Mouse (Mus musculus): Measurements from ENCODE around the gene Prrc2a. TPM values are rescaled to one million over a fixed set of nuclear protein-coding genes. Genes with fewer than 3 reads are reported as not detected.

Prrc2a gene
- polyA plus RNA-seq, 1 experiment, result 146 TPM

DNA sequence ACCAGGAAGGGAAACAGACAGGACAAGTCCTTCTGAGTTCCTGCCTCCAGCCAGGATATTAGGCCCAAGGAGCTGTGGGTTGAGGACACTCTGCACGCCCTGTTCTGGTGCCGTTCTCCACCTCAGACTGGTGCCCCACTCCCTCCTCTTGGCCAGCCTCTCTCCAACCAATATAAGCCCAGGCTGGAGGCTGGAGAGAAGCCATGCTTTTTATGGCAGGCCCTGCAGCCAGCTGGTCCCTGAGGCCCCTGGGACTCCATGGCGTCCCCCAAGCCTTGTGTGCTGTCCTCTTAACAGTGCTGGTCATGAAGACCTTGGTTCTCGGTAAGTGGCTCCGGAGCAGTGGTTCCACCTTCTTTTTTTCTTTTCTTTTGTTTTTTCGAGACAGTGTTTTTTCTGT lies 56.6 kb downstream of the Prrc2a start, which contains the start of gene Ly6g5c:
TSS of gene Ly6g5c (plus strand) at position 183 of the 400 bp plus-strand sequence.
- Histone ChIP-seq H3K4me3 (ENCODE audit: insufficient read depth, low read depth, low read length) (no peak within 1 kb of the TSS), H3K4me1 (ENCODE audit: control insufficient read depth, insufficient read depth, low read length) (peaks cover 2% of the 10 kb centered on the region; the same call in 1 of the 2 replicates), H3K27ac (ENCODE audit: insufficient read depth, low read depth, low read length) (no peak within 1 kb of the TSS)
- TF ChIP-seq POLR2A (IDR thresholded peaks at IDR 0.05; ENCODE audit: insufficient read depth, low read depth, low read length), result no peak
- TF ChIP-seq CTCF (IDR thresholded peaks at IDR 0.05; ENCODE audit: insufficient read depth, low read depth, low read length), result no peak
- 80% methylated on average over 6 of the region's 6 CpGs for WGBS

DNA sequence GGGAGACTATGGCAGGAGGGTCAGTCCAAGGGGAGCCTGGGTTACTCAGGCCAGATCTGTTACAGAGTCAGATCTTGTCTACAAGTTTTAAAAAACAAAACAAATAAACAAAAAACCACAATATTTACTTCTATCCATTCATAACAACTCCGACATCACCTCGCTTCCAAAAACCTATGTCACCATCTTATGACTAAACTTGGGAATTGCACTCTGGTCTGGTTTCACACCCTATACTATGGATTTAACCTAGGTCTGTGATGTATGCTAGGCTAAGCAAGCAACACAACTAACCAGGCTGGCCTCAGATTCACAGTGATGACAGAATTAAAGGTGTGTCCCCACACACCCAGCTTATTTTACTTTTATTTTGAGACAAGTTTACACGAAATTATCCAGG lies 58.2 kb downstream of the Prrc2a start:
- Histone ChIP-seq H3K4me3 (ENCODE audit: insufficient read depth, low read depth, low read length) (no peak overlapping the region), H3K27ac (ENCODE audit: insufficient read depth, low read depth, low read length) (no peak overlapping the region), H3K4me1 (ENCODE audit: control insufficient read depth, insufficient read depth, low read length) (peaks cover 2% of the 10 kb centered on the region; the same call in 1 of the 2 replicates)
- WGBS, result 60% methylated on average over 3 of the region's 3 CpGs
- TF ChIP-seq CTCF (IDR thresholded peaks at IDR 0.05; ENCODE audit: insufficient read depth, low read depth, low read length) (no peak), POLR2A (IDR thresholded peaks at IDR 0.05; ENCODE audit: insufficient read depth, low read depth, low read length) (no peak)

DNA sequence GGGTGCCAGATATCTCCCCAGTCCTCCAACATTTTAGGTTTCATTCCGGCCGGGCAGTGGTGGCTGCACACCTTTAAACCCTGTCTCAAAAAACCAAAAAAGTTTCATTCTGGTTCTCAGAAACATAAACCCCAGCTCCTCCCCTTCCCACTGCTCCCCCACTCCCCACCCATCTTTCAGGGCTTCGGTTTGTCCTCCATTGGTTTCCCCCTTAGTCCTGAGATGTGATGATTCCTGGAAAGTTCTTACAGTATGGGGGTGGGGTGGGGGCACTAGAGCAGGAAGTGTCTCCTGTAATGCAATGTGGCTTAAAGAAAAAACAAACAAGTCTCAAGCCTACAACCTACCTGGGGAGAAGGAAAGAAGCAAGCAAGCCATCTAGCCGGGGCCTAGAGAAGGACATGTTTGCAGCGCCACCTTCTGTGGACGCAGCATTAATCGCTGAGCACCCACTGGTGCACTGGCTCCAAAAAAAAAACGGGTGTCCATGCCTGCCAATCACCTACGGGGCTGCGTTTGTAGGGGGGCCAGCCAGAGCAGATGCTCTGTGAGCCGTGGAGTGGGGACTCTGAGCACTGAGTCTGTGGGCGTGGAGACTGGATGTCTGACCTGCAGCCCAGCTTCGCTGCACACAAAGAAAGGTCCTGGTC lies 58.8 kb downstream of the Prrc2a start:
- no peak overlapping the region for H3K27ac ChIP-seq (ENCODE audit: insufficient read depth, low read depth, low read length)
- H3K4me3 ChIP-seq (ENCODE audit: insufficient read depth, low read depth, low read length), result no peak overlapping the region
- 0 out of 2 replicates have a peak, but pooled peaks have one; percentile 11 for TF ChIP-seq CTCF (IDR thresholded peaks at IDR 0.05; ENCODE audit: insufficient read depth, low read depth, low read length)
- TF ChIP-seq POLR2A (IDR thresholded peaks at IDR 0.05; ENCODE audit: insufficient read depth, low read depth, low read length), result no peak
- H3K4me1 ChIP-seq (ENCODE audit: control insufficient read depth, insufficient read depth, low read length), result peaks cover 2% of the 10 kb centered on the region; the same call in 1 of the 2 replicates
- 25% methylated on average over 13 of the region's 13 CpGs for WGBS

DNA sequence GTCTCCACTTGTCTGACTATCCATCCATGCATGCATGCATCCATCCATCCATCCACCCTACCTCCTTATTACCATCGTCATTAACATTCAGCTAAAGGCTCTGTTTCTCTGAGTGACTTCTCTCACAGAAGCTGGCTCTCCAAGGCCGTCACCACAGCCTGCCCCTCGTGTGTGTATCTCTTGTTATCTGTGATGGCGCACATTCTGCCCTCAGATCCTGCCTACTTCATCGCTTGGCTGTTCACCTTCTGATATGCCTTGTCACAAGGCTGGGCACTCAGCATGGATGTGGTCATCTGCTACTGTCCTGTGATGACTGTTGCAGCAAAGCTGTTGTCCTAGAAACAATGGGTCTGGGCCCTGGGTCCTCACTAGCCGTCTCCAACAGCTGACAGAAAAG lies 59.9 kb downstream of the Prrc2a start:
- H3K4me3 ChIP-seq (ENCODE audit: insufficient read depth, low read depth, low read length), result no peak overlapping the region
- H3K27ac ChIP-seq (ENCODE audit: insufficient read depth, low read depth, low read length), result no peak overlapping the region
- H3K4me1 ChIP-seq (ENCODE audit: control insufficient read depth, insufficient read depth, low read length), result peaks cover 2% of the 10 kb centered on the region; the same call in 1 of the 2 replicates
- TF ChIP-seq POLR2A (IDR thresholded peaks at IDR 0.05; ENCODE audit: insufficient read depth, low read depth, low read length), result no peak
- TF ChIP-seq CTCF (IDR thresholded peaks at IDR 0.05; ENCODE audit: insufficient read depth, low read depth, low read length), result no peak
- whole genome bisulfite sequencing, result 74% methylated on average over 6 of the region's 6 CpGs

DNA sequence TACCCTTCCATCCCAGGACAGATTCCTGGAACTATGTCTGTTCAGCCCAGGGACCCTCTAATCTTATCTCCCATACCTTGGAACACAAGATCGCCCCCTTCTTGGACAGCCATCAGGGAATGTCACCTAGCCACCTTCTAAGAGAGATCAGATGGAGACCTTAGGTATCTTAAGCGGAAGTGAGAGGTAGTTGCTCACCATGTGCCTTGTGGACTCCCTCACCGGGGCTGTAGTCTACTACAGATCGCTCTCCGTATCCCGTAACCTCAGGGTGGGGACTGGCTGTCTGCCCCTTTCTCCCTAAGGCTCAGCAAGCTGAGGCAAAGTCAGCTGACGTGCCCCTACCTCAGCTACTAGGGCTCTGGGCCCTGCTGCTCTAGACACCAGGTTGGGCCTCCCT lies 60.6 kb downstream of the Prrc2a start:
- Histone ChIP-seq H3K4me3 (ENCODE audit: insufficient read depth, low read depth, low read length) (no peak overlapping the region), H3K27ac (ENCODE audit: insufficient read depth, low read depth, low read length) (no peak overlapping the region), H3K4me1 (ENCODE audit: control insufficient read depth, insufficient read depth, low read length) (peaks cover 2% of the 10 kb centered on the region; the same call in 1 of the 2 replicates)
- 88% methylated on average over 7 of the region's 7 CpGs for WGBS
- TF ChIP-seq POLR2A (IDR thresholded peaks at IDR 0.05; ENCODE audit: insufficient read depth, low read depth, low read length) (no peak), CTCF (IDR thresholded peaks at IDR 0.05; ENCODE audit: insufficient read depth, low read depth, low read length) (no peak)

DNA sequence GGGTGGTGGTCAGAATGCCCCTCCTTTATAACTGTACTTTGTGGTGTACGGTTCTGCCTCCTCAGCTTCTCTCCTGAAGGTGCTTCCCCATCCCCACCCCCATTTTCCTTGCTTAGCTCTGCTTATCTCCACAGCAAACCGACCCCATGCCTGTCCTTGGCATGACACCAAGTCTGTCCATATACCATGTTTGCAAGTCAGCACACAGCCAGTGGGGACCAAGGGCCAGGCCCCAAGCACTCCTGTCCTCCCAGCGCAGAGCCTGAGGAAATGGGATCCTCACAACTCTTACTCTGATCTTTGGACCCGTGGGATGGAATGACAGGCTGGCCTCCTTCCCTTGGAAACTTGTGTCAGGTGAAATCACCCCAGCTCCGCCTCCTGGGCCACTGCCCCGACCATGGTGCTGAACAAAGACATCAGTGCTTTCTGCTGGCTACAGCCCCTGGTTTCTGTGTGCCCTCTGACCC lies 61.4 kb downstream of the Prrc2a start:
- TF ChIP-seq CTCF (IDR thresholded peaks at IDR 0.05; ENCODE audit: insufficient read depth, low read depth, low read length), result no peak
- TF ChIP-seq POLR2A (IDR thresholded peaks at IDR 0.05; ENCODE audit: insufficient read depth, low read depth, low read length), result no peak
- no peak overlapping the region for H3K27ac ChIP-seq (ENCODE audit: insufficient read depth, low read depth, low read length)
- H3K4me1 ChIP-seq (ENCODE audit: control insufficient read depth, insufficient read depth, low read length), result peaks cover 2% of the 10 kb centered on the region; the same call in 1 of the 2 replicates
- 76% methylated on average over 6 of the region's 6 CpGs for WGBS
- H3K4me3 ChIP-seq (ENCODE audit: insufficient read depth, low read depth, low read length), result no peak overlapping the region

DNA sequence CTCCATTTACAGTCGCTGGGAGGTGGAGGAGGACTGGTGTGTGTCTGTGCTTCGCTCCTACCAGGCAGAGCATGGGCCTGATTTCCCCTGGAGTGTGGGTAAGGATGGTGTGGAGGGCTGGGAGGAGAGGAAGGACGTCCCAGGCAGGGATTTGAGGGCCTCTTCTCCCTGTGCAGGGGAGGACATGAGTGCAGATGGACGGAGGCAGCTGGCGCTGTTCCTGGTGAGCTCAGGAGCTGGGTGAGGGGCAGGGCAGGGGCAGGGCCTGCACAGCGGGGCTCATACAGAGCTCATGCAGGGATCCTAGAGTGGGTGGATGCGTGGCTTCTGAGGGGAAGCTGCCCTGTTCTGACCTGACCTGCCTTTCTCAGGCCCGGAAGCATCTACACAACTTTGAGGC lies 62.4 kb downstream of the Prrc2a start:
- no peak for TF ChIP-seq CTCF (IDR thresholded peaks at IDR 0.05; ENCODE audit: insufficient read depth, low read depth, low read length)
- no peak for TF ChIP-seq POLR2A (IDR thresholded peaks at IDR 0.05; ENCODE audit: insufficient read depth, low read depth, low read length)
- 69% methylated on average over 8 of the region's 8 CpGs for WGBS
- H3K27ac ChIP-seq (ENCODE audit: insufficient read depth, low read depth, low read length), result no peak overlapping the region
- H3K4me3 ChIP-seq (ENCODE audit: insufficient read depth, low read depth, low read length), result no peak overlapping the region
- peaks cover 4% of the 10 kb centered on the region for H3K4me1 ChIP-seq (ENCODE audit: control insufficient read depth, insufficient read depth, low read length)

DNA sequence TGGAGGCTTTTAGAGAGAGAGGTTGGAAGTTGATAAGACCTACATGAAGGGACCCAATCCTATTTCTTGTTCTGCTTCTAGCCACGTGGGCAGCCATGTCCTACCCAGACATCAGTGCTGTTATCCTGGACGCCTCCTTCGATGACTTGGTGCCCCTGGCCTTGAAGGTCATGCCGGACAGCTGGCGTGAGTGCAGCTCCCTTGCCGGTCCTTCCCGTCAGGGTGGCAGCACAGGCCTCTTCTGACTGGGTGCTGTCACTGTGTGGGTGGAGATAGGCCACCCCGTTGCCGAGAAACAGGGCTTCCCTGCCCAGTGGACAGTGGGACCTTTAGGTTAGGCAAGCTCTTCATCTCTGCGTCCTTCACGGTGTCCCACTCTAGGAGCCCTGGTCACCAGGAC lies 63.5 kb downstream of the Prrc2a start:
- H3K4me1 ChIP-seq (ENCODE audit: control insufficient read depth, insufficient read depth, low read length), result peaks cover 16% of the 10 kb centered on the region

DNA sequence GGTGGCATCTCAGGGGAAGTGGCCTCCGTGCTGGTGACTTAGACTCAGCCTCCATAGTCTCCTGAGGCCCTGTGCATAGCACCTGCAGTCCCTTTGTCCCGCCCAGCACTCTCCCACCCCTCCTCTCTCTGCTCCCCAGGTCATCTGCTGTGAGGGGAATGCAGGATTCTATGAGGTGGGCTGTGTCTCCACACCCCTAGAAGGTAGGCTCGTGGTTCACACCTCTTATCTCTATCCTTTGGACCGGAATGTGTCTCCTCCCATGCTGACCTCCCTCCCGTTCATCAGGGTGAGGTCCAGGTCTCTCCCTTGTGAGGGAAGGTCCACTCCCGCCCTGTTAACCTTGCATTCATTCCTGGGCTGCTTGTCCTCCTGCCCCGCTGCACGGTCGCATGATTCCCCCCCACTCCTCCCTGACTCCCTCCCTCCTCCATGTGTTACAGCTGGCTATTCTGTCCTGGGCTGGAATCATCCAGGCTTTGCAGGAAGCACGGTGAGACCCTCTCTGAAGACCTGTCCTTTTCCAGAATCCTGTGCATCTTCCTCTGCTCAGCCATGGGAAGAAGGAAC lies 64.4 kb downstream of the Prrc2a start:
- H3K4me1 ChIP-seq (ENCODE audit: control insufficient read depth, insufficient read depth, low read length), result peaks cover 16% of the 10 kb centered on the region; the same call in 1 of the 2 replicates
- TF ChIP-seq POLR2A (IDR thresholded peaks at IDR 0.05; ENCODE audit: insufficient read depth, low read depth, low read length), result no peak
- TF ChIP-seq CTCF (IDR thresholded peaks at IDR 0.05; ENCODE audit: insufficient read depth, low read depth, low read length), result no peak
- 80% methylated on average over 10 of the region's 10 CpGs for WGBS
- no peak overlapping the region for H3K27ac ChIP-seq (ENCODE audit: insufficient read depth, low read depth, low read length)
- H3K4me3 ChIP-seq (ENCODE audit: insufficient read depth, low read depth, low read length), result no peak overlapping the region

More for the DNA sequence above, 63.5 kb downstream of the Prrc2a start:
- 87% methylated on average over 11 of the region's 11 CpGs for WGBS
- no peak overlapping the region for H3K27ac ChIP-seq (ENCODE audit: insufficient read depth, low read depth, low read length)
- TF ChIP-seq POLR2A (IDR thresholded peaks at IDR 0.05; ENCODE audit: insufficient read depth, low read depth, low read length) (no peak), CTCF (IDR thresholded peaks at IDR 0.05; ENCODE audit: insufficient read depth, low read depth, low read length) (no peak)
- H3K4me3 ChIP-seq (ENCODE audit: insufficient read depth, low read depth, low read length), result no peak overlapping the region

Other genes starting within 250 kb of the Prrc2a start
- not detected in 2 replicates for gene Neu1, start 233.6 kb downstream of the Prrc2a start, polyA plus RNA-seq (2012; ENCODE audit: insufficient read depth, insufficient read length, low replicate concordance, missing spikeins)
- gene Hspa1b, start 205.7 kb downstream of the Prrc2a start, polyA plus RNA-seq (2012; ENCODE audit: insufficient read depth, insufficient read length, low replicate concordance, missing spikeins), result not detected in 2 replicates
- not detected in 2 replicates for gene Gm20481, start 195.0 kb downstream of the Prrc2a start, polyA plus RNA-seq (2012; ENCODE audit: insufficient read depth, insufficient read length, low replicate concordance, missing spikeins)
- gene Hspa1a, start 192.7 kb downstream of the Prrc2a start, polyA plus RNA-seq (2012; ENCODE audit: insufficient read depth, insufficient read length, low replicate concordance, missing spikeins), result not detected in 2 replicates
- not detected in 2 replicates for gene Hspa1l, start 192.2 kb downstream of the Prrc2a start, polyA plus RNA-seq (2012; ENCODE audit: insufficient read depth, insufficient read length, low replicate concordance, missing spikeins)
- gene Lsm2, start 183.0 kb downstream of the Prrc2a start, polyA plus RNA-seq (2012; ENCODE audit: insufficient read depth, insufficient read length, low replicate concordance, missing spikeins), result not detected in 2 replicates
- not detected in 2 replicates for gene Vars, start 163.9 kb downstream of the Prrc2a start, polyA plus RNA-seq (2012; ENCODE audit: insufficient read depth, insufficient read length, low replicate concordance, missing spikeins)
- gene Vwa7, start 148.3 kb downstream of the Prrc2a start, polyA plus RNA-seq (2012; ENCODE audit: insufficient read depth, insufficient read length, low replicate concordance, missing spikeins), result not detected in 2 replicates
- not detected in 2 replicates for gene Sapcd1, start 136.9 kb downstream of the Prrc2a start, polyA plus RNA-seq (2012; ENCODE audit: insufficient read depth, insufficient read length, low replicate concordance, missing spikeins)
- gene Msh5, start 118.2 kb downstream of the Prrc2a start, polyA plus RNA-seq (2012; ENCODE audit: insufficient read depth, insufficient read length, low replicate concordance, missing spikeins), result not detected in 2 replicates
- gene Clic1, start 114.9 kb downstream of the Prrc2a start, polyA plus RNA-seq (2012; ENCODE audit: insufficient read depth, insufficient read length, low replicate concordance, missing spikeins), result not detected in 2 replicates
- gene Ddah2, start 105.9 kb downstream of the Prrc2a start, polyA plus RNA-seq (2012; ENCODE audit: insufficient read depth, insufficient read length, low replicate concordance, missing spikeins), result not detected in 2 replicates
- gene Ly6g6c, start 99.5 kb downstream of the Prrc2a start, polyA plus RNA-seq (2012; ENCODE audit: insufficient read depth, insufficient read length, low replicate concordance, missing spikeins), result not detected in 2 replicates
- gene Mpig6b, start 98.7 kb downstream of the Prrc2a start, polyA plus RNA-seq (2012; ENCODE audit: insufficient read depth, insufficient read length, low replicate concordance, missing spikeins), result not detected in 2 replicates
- gene Ly6g6e, start 88.0 kb downstream of the Prrc2a start, polyA plus RNA-seq (2012; ENCODE audit: insufficient read depth, insufficient read length, low replicate concordance, missing spikeins), result not detected in 2 replicates
- gene Ly6g6d, start 86.8 kb downstream of the Prrc2a start, polyA plus RNA-seq (2012; ENCODE audit: insufficient read depth, insufficient read length, low replicate concordance, missing spikeins), result not detected in 2 replicates
- gene Ly6g6f, start 79.3 kb downstream of the Prrc2a start, polyA plus RNA-seq (2012; ENCODE audit: insufficient read depth, insufficient read length, low replicate concordance, missing spikeins), result not detected in 2 replicates
- not detected in 2 replicates for gene Abhd16a, start 75.6 kb downstream of the Prrc2a start, polyA plus RNA-seq (2012; ENCODE audit: insufficient read depth, insufficient read length, low replicate concordance, missing spikeins)
- gene Ly6g5c, start 56.6 kb downstream of the Prrc2a start, polyA plus RNA-seq (2012; ENCODE audit: insufficient read depth, insufficient read length, low replicate concordance, missing spikeins), result not detected in 2 replicates
- not detected in 2 replicates for gene Ly6g5b, start 49.5 kb downstream of the Prrc2a start, polyA plus RNA-seq (2012; ENCODE audit: insufficient read depth, insufficient read length, low replicate concordance, missing spikeins)
- not detected in 2 replicates for gene Gpank1, start 43.4 kb downstream of the Prrc2a start, polyA plus RNA-seq (2012; ENCODE audit: insufficient read depth, insufficient read length, low replicate concordance, missing spikeins)
- not detected in 2 replicates for gene Csnk2b, start 42.8 kb downstream of the Prrc2a start, polyA plus RNA-seq (2012; ENCODE audit: insufficient read depth, insufficient read length, low replicate concordance, missing spikeins)
- not detected in 2 replicates for gene D17H6S53E, start 38.5 kb downstream of the Prrc2a start, polyA plus RNA-seq (2012; ENCODE audit: insufficient read depth, insufficient read length, low replicate concordance, missing spikeins)
- gene Apom, start 32.8 kb downstream of the Prrc2a start, polyA plus RNA-seq (2012; ENCODE audit: insufficient read depth, insufficient read length, low replicate concordance, missing spikeins), result not detected in 2 replicates
- 684 TPM in 1 of 2 replicates, not detected in the other for gene Bag6, start 29.7 kb downstream of the Prrc2a start, polyA plus RNA-seq (2012; ENCODE audit: insufficient read depth, insufficient read length, low replicate concordance, missing spikeins)
- not detected in 2 replicates for gene Aif1, start 11.2 kb upstream of the Prrc2a start, polyA plus RNA-seq (2012; ENCODE audit: insufficient read depth, insufficient read length, low replicate concordance, missing spikeins)
- gene Lst1, start 23.5 kb upstream of the Prrc2a start, polyA plus RNA-seq (2012; ENCODE audit: insufficient read depth, insufficient read length, low replicate concordance, missing spikeins), result not detected in 2 replicates
- gene Ltb, start 29.5 kb upstream of the Prrc2a start, polyA plus RNA-seq (2012; ENCODE audit: insufficient read depth, insufficient read length, low replicate concordance, missing spikeins), result not detected in 2 replicates
- gene Tnf, start 37.1 kb upstream of the Prrc2a start, polyA plus RNA-seq (2012; ENCODE audit: insufficient read depth, insufficient read length, low replicate concordance, missing spikeins), result not detected in 2 replicates
- not detected in 2 replicates for gene Lta, start 40.5 kb upstream of the Prrc2a start, polyA plus RNA-seq (2012; ENCODE audit: insufficient read depth, insufficient read length, low replicate concordance, missing spikeins)
- not detected in 2 replicates for gene Gm16181, start 55.9 kb upstream of the Prrc2a start, polyA plus RNA-seq (2012; ENCODE audit: insufficient read depth, insufficient read length, low replicate concordance, missing spikeins)
- not detected in 2 replicates for gene Atp6v1g2, start 68.8 kb upstream of the Prrc2a start, polyA plus RNA-seq (2012; ENCODE audit: insufficient read depth, insufficient read length, low replicate concordance, missing spikeins)
- not detected in 2 replicates for gene Nfkbil1, start 70.9 kb upstream of the Prrc2a start, polyA plus RNA-seq (2012; ENCODE audit: insufficient read depth, insufficient read length, low replicate concordance, missing spikeins)
- gene Ddx39b, start 76.8 kb upstream of the Prrc2a start, polyA plus RNA-seq (2012; ENCODE audit: insufficient read depth, insufficient read length, low replicate concordance, missing spikeins), result 290 and 359 TPM in 2 replicates
- 345 and 592 TPM in 2 replicates for gene H2-D1, start 97.8 kb upstream of the Prrc2a start, polyA plus RNA-seq (2012; ENCODE audit: insufficient read depth, insufficient read length, low replicate concordance, missing spikeins)
- gene H2-Q1, start 155.5 kb upstream of the Prrc2a start, polyA plus RNA-seq (2012; ENCODE audit: insufficient read depth, insufficient read length, low replicate concordance, missing spikeins), result not detected in 2 replicates
- not detected in 2 replicates for gene H2-Q2, start 177.3 kb upstream of the Prrc2a start, polyA plus RNA-seq (2012; ENCODE audit: insufficient read depth, insufficient read length, low replicate concordance, missing spikeins)
- not detected in 2 replicates for gene H2-Q4, start 214.7 kb upstream of the Prrc2a start, polyA plus RNA-seq (2012; ENCODE audit: insufficient read depth, insufficient read length, low replicate concordance, missing spikeins)